Mouse (Mus musculus): ENCODE measurements around the gene 6030468B19Rik. TPM values are rescaled to one million over a fixed set of nuclear protein-coding genes. Genes with fewer than 3 reads are reported as not detected.

6030468B19Rik gene
- polyA plus RNA-seq, 1 experiment from 2014 or later = not detected

DNA sequence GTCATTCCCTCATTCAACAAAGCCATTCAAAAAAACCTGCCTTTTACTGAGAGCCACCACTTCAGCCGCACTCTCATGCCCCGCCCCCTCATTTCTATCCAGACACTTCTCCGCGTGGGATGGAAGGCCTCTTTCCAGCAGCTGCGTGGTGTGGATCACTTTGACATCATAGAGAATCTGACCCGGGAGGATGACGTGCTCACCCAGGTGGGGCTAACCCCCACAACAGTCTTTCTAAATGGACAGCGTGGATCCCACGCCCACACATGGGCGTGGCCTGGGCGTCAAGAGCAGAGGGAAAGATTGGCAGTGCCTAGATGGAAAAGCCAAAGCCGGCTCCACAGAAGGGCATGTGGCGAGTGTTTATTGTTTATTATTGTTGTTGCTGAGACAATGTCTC is 38.8 kb downstream of the 6030468B19Rik start:
- Histone ChIP-seq H3K27ac (ENCODE audit: low read depth, low read length) (no peak overlapping the region), H3K36me3 (ENCODE audit: control insufficient read depth, insufficient read depth, low read length) (no peaks in the 10 kb centered on the region), H3K27me3 (ENCODE audit: control insufficient read depth, insufficient read depth, low read length) (no peaks in the 10 kb centered on the region), H3K9me3 (ENCODE audit: control insufficient read depth, low read length) (no peaks in the 10 kb centered on the region), H3K4me2 (replicated peaks; ENCODE audit: low read depth, low read length) (peak overlapping the region; percentile 8; the same call in 1 of the 2 replicates), H3K4me1 (replicated peaks; ENCODE audit: control insufficient read depth, insufficient read depth, low read length) (peaks cover 6% of the 10 kb centered on the region; the same call in 1 of the 2 replicates), H3K9ac (ENCODE audit: low read depth, low read length) (no peak overlapping the region), H3K4me3 (ENCODE audit: low read depth, low read length) (no peak overlapping the region)
- ATAC-seq (ENCODE audit: low FRiP score) = no peak
- 25% methylated on average over 13 of the region's 13 CpGs for WGBS
- peak; percentile 38 for DNase-seq (ENCODE audit: low spot score)

DNA sequence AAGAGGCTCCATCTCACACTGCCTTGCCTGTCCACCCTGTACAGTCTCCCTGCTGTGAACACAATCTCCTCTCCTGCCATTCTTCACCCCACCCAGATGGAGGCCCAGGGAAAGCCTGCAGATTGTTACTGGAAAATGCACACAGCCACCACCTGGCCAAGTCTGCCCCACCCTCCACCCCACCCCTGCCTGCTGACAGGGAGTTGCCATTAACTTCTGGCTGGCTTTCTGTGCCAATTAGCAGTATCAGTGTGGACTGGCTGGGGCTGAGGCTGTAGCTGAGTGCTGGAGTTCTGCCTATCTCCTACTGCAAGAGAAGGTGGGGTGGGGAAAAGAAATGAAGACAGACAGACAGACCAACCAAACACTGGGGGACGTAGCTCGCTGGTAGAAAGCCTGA is 41.1 kb downstream of the 6030468B19Rik start:
- ATAC-seq (ENCODE audit: low FRiP score) = no peak

DNA sequence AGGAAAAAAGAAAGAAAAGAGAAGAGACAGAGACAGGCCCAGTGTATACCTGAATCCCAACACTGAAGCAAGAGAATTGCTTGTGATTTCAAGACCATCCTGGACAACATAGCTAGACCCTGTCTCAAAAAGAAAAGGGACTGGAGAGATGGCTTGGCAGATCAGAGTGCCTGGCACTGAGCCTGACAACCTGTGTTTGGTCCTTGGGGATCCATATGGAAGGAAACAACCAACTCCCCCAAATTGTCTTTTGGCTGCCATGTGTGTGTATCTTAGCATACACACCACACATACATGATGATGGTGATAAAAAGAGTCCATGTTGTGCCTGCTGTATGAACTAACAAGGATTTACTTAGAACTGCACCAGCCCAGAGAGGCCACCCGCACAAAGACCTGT is 41.6 kb downstream of the 6030468B19Rik start:
- no peak overlapping the region for H3K27ac ChIP-seq (ENCODE audit: low read depth, low read length)
- no peaks in the 10 kb centered on the region for H3K4me1 ChIP-seq (replicated peaks; ENCODE audit: control insufficient read depth, insufficient read depth, low read length)
- H3K9ac ChIP-seq (ENCODE audit: low read depth, low read length) = no peak overlapping the region
- no peaks in the 10 kb centered on the region for H3K36me3 ChIP-seq (ENCODE audit: control insufficient read depth, insufficient read depth, low read length)
- ATAC-seq (ENCODE audit: low FRiP score) (no peak), DNase-seq (ENCODE audit: low spot score) (no peak)
- no peak overlapping the region for H3K4me2 ChIP-seq (replicated peaks; ENCODE audit: low read depth, low read length)
- H3K9me3 ChIP-seq (ENCODE audit: control insufficient read depth, low read length) = no peaks in the 10 kb centered on the region
- H3K27me3 ChIP-seq (ENCODE audit: control insufficient read depth, insufficient read depth, low read length) = no peaks in the 10 kb centered on the region
- no peak overlapping the region for H3K4me3 ChIP-seq (ENCODE audit: low read depth, low read length)
- WGBS = 79% methylated on average over 1 of the region's 1 CpGs

More for the DNA sequence above, 41.1 kb downstream of the 6030468B19Rik start:
- Histone ChIP-seq H3K4me3 (ENCODE audit: low read depth, low read length) (no peak overlapping the region), H3K9ac (ENCODE audit: low read depth, low read length) (no peak overlapping the region), H3K27me3 (ENCODE audit: control insufficient read depth, insufficient read depth, low read length) (no peaks in the 10 kb centered on the region), H3K27ac (ENCODE audit: low read depth, low read length) (no peak overlapping the region), H3K4me1 (replicated peaks; ENCODE audit: control insufficient read depth, insufficient read depth, low read length) (no peaks in the 10 kb centered on the region), H3K4me2 (replicated peaks; ENCODE audit: low read depth, low read length) (no peak overlapping the region), H3K36me3 (ENCODE audit: control insufficient read depth, insufficient read depth, low read length) (no peaks in the 10 kb centered on the region), H3K9me3 (ENCODE audit: control insufficient read depth, low read length) (no peaks in the 10 kb centered on the region)
- 79% methylated on average over 2 of the region's 2 CpGs for WGBS
- DNase-seq (ENCODE audit: low spot score) = no peak

DNA sequence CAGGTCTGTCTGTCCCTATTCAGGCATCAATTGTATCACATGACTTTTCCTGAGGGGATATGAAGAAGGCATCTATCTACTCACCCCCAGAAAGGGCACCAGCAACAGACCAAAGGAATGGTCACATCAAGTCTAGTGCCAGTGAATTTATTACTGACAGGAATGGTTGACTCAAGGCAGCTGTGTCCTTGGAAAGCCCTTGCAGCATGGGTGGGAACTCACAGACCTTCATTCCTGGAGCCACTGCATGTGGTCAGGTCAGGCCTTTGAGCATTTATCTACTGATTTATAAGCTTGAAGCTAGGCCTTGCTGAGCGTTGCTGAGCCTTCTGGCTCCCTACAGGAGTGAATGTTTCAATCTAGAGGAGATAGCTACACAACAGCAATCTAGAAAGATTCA is 43.5 kb downstream of the 6030468B19Rik start:
- H3K4me1 ChIP-seq (replicated peaks; ENCODE audit: control insufficient read depth, insufficient read depth, low read length) = no peaks in the 10 kb centered on the region
- H3K9me3 ChIP-seq (ENCODE audit: control insufficient read depth, low read length) = no peaks in the 10 kb centered on the region
- no peaks in the 10 kb centered on the region for H3K36me3 ChIP-seq (ENCODE audit: control insufficient read depth, insufficient read depth, low read length)
- no peak overlapping the region for H3K9ac ChIP-seq (ENCODE audit: low read depth, low read length)
- H3K27me3 ChIP-seq (ENCODE audit: control insufficient read depth, insufficient read depth, low read length) = no peaks in the 10 kb centered on the region
- H3K4me2 ChIP-seq (replicated peaks; ENCODE audit: low read depth, low read length) = no peak overlapping the region
- no peak overlapping the region for H3K27ac ChIP-seq (ENCODE audit: low read depth, low read length)
- H3K4me3 ChIP-seq (ENCODE audit: low read depth, low read length) = no peak overlapping the region
- WGBS = 45% methylated on average over 1 of the region's 1 CpGs
- no peak for ATAC-seq (ENCODE audit: low FRiP score)
- DNase-seq (ENCODE audit: low spot score) = no peak

DNA sequence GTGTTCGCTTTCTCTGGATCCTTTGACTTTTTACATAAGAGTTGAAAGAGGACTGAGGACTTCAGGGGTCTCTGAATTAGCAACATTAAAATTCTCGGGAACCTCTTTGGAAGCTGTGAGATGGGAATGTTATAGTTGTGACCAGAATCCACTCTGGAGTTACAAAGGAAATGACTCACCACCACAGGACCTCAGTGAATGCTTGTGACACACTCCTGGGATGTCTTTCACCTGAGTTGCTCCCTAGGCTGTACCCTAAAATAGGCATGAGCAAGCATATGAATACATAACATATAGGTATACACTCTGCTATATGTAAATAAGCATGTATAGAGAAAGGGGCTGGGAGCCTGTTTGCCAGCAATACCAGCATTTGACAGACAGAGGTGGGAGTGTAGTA is 46.0 kb downstream of the 6030468B19Rik start:
- ATAC-seq (ENCODE audit: low FRiP score) (no peak), DNase-seq (ENCODE audit: low spot score) (no peak)
- Histone ChIP-seq H3K27ac (ENCODE audit: low read depth, low read length) (no peak overlapping the region), H3K36me3 (ENCODE audit: control insufficient read depth, insufficient read depth, low read length) (no peaks in the 10 kb centered on the region), H3K4me2 (replicated peaks; ENCODE audit: low read depth, low read length) (no peak overlapping the region), H3K27me3 (ENCODE audit: control insufficient read depth, insufficient read depth, low read length) (no peaks in the 10 kb centered on the region), H3K4me1 (replicated peaks; ENCODE audit: control insufficient read depth, insufficient read depth, low read length) (peaks cover 5% of the 10 kb centered on the region; the same call in 1 of the 2 replicates), H3K9me3 (ENCODE audit: control insufficient read depth, low read length) (no peaks in the 10 kb centered on the region), H3K9ac (ENCODE audit: low read depth, low read length) (no peak overlapping the region), H3K4me3 (ENCODE audit: low read depth, low read length) (no peak overlapping the region)
- WGBS = 88% methylated on average over 2 of the region's 2 CpGs

DNA sequence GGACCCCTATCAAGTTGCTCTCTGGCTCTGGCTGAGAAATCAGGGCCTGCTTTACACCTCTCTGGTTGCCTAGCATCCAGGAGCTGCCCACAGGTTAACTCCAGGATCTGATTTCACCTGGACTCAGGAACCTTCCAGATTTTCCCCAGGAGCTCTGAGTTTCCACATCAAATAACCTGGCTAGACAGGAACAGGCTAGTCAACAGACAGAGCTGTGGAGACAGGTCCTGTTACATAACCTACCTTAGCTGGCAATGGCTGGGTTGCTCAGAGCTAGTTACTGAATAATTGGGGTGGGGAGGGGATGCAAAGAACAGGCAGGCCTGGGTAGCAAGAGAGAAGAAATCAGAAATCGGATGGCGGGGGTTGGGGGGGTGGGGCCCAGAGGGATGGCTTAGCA is 47.5 kb downstream of the 6030468B19Rik start:
- Histone ChIP-seq H3K4me3 (ENCODE audit: low read depth, low read length) (no peak overlapping the region), H3K9me3 (ENCODE audit: control insufficient read depth, low read length) (no peaks in the 10 kb centered on the region), H3K27ac (ENCODE audit: low read depth, low read length) (no peak overlapping the region), H3K4me1 (replicated peaks; ENCODE audit: control insufficient read depth, insufficient read depth, low read length) (peaks cover 9% of the 10 kb centered on the region; the same call in 1 of the 2 replicates), H3K9ac (ENCODE audit: low read depth, low read length) (no peak overlapping the region), H3K27me3 (ENCODE audit: control insufficient read depth, insufficient read depth, low read length) (no peaks in the 10 kb centered on the region), H3K4me2 (replicated peaks; ENCODE audit: low read depth, low read length) (no peak overlapping the region), H3K36me3 (ENCODE audit: control insufficient read depth, insufficient read depth, low read length) (no peaks in the 10 kb centered on the region)
- 69% methylated on average over 2 of the region's 2 CpGs for WGBS
- DNase-seq (ENCODE audit: low spot score) (no peak), ATAC-seq (ENCODE audit: low FRiP score) (no peak)

DNA sequence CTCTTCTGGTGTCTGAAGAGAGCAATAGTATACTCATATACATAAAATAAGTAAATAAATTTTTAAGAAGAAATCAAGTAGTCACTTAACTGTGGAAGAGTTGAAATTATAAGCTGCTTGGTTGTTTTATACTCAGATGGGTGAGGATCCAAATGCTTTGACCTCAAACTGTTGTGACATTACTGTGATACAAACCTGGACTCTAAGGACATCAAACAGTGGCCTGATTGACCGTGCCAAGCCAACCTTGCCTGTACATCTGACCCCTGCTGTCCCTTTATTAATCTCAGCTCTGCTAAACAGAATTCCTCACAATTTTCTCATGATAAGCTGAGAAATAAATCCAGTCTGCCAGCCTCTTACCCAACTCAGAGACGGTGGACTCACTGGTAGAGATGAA is 48.2 kb downstream of the 6030468B19Rik start:
- no peaks in the 10 kb centered on the region for H3K36me3 ChIP-seq (ENCODE audit: control insufficient read depth, insufficient read depth, low read length)
- no peak overlapping the region for H3K4me3 ChIP-seq (ENCODE audit: low read depth, low read length)
- no peak overlapping the region for H3K9ac ChIP-seq (ENCODE audit: low read depth, low read length)
- H3K4me1 ChIP-seq (replicated peaks; ENCODE audit: control insufficient read depth, insufficient read depth, low read length) = peaks cover 12% of the 10 kb centered on the region; the same call in 1 of the 2 replicates
- H3K4me2 ChIP-seq (replicated peaks; ENCODE audit: low read depth, low read length) = no peak overlapping the region
- H3K27ac ChIP-seq (ENCODE audit: low read depth, low read length) = no peak overlapping the region
- 80% methylated on average over 2 of the region's 2 CpGs for WGBS
- DNase-seq (ENCODE audit: low spot score) (no peak), ATAC-seq (ENCODE audit: low FRiP score) (no peak)
- no peaks in the 10 kb centered on the region for H3K27me3 ChIP-seq (ENCODE audit: control insufficient read depth, insufficient read depth, low read length)
- H3K9me3 ChIP-seq (ENCODE audit: control insufficient read depth, low read length) = no peaks in the 10 kb centered on the region

DNA sequence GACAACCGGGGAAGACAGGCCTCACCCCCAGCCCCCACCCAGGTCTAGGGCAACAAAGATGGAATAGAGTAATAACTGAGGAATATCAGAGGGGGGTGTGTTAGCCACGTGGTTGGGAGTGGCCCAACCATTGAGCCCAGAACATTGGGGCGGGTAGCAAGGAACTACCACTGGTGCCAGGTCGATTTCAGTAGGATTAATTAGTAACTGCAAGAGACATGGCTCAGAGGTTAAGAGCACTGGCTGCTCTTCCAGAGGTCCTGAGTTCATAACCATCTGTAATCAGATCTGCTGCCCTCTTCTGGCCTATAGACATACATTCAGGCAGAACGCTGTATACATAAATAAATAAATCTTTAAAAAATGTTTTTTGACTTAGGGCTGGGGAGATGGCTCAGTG is 49.2 kb downstream of the 6030468B19Rik start:
- Histone ChIP-seq H3K4me3 (ENCODE audit: low read depth, low read length) (no peak overlapping the region), H3K27ac (ENCODE audit: low read depth, low read length) (no peak overlapping the region), H3K36me3 (ENCODE audit: control insufficient read depth, insufficient read depth, low read length) (no peaks in the 10 kb centered on the region), H3K27me3 (ENCODE audit: control insufficient read depth, insufficient read depth, low read length) (no peaks in the 10 kb centered on the region), H3K4me2 (replicated peaks; ENCODE audit: low read depth, low read length) (no peak overlapping the region), H3K9me3 (ENCODE audit: control insufficient read depth, low read length) (no peaks in the 10 kb centered on the region), H3K4me1 (replicated peaks; ENCODE audit: control insufficient read depth, insufficient read depth, low read length) (peaks cover 12% of the 10 kb centered on the region; the same call in 1 of the 2 replicates), H3K9ac (ENCODE audit: low read depth, low read length) (no peak overlapping the region)
- DNase-seq (ENCODE audit: low spot score) (no peak), ATAC-seq (ENCODE audit: low FRiP score) (no peak)
- 60% methylated on average over 5 of the region's 5 CpGs for WGBS

DNA sequence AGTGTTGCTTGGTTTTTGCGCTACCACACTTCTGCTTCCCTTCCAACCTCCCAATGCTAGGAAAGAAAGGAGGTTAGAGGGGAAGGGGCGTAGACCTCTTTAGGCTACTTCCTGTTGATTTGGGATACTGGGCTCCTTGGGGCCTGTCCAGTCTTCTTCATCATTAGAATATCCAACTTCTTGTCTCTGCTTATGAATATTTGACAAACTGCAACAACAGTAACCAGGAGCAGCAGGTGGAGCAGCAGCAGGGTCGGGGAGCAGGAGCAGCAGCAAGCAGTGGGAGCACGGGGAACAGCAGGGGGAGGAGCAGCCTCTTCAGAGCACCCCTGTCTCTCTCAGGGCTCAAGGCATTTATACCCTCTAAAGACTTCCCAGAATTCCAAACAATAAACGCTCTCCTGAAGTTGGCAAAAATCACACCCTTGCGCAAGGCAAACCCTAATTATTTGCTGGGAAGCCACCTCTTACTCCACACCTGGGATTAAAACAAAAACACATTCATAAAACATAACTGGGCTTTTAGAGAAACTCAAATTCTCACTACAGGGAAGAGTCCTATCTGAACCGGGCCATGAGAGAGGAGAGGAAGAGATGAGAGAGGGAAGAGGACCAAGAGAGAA is 50.2 kb downstream of the 6030468B19Rik start:
- H3K9me3 ChIP-seq (ENCODE audit: control insufficient read depth, low read length) = no peaks in the 10 kb centered on the region
- H3K36me3 ChIP-seq (ENCODE audit: control insufficient read depth, insufficient read depth, low read length) = 0 out of 2 replicates have a peak, but pooled peaks cover under 1% of the 10 kb centered on the region
- H3K4me2 ChIP-seq (replicated peaks; ENCODE audit: low read depth, low read length) = no peak overlapping the region; the same call in 1 of the 2 replicates
- peak overlapping the region; percentile 63; the same call in 1 of the 2 replicates for H3K9ac ChIP-seq (ENCODE audit: low read depth, low read length)
- ATAC-seq (ENCODE audit: low FRiP score) (no peak), DNase-seq (ENCODE audit: low spot score) (no peak)
- 81% methylated on average over 7 of the region's 7 CpGs for WGBS
- H3K4me1 ChIP-seq (replicated peaks; ENCODE audit: control insufficient read depth, insufficient read depth, low read length) = peaks cover 12% of the 10 kb centered on the region; the same call in 1 of the 2 replicates
- H3K27me3 ChIP-seq (ENCODE audit: control insufficient read depth, insufficient read depth, low read length) = no peaks in the 10 kb centered on the region
- no peak overlapping the region for H3K4me3 ChIP-seq (ENCODE audit: low read depth, low read length)
- peak overlapping the region; percentile 91; the same call in 1 of the 2 replicates for H3K27ac ChIP-seq (ENCODE audit: low read depth, low read length)

All from hindbrain, embryonic 11.5 days (tissue).